Mouse (Mus musculus) midbrain, embryonic 10.5 days (tissue): ENCODE results near the gene Evi5l. TPM values are rescaled to one million over a fixed set of nuclear protein-coding genes. Genes with fewer than 3 reads are reported as not detected.

Experiments used
- DNase-seq: peaks from one replicate; pipeline ENCODE4 v3.0.0-alpha.2; 2017; ENCODE audit warnings: low spot score
- H3K27ac ChIP-seq: fragments of 300-500 bp; sonication (generic); replicated peaks from 2 replicates; pipeline ENCODE4 v1.5.1; 2016; ENCODE audit warnings: mild to moderate bottlenecking
- H3K27me3 ChIP-seq: fragments of 300-500 bp; sonication (generic); 2 replicates; pipeline ENCODE4 v1.6.1; 2016; ENCODE audit warnings: low read depth, mild to moderate bottlenecking; ENCODE audit not compliant: poor library complexity, severe bottlenecking
- H3K36me3 ChIP-seq: fragments of 300-500 bp; sonication (generic); 2 replicates; pipeline ENCODE4 v1.6.1; 2016; ENCODE audit warnings: mild to moderate bottlenecking, moderate library complexity
- H3K4me1 ChIP-seq: fragments of 300-500 bp; sonication (generic); 2 replicates; pipeline ENCODE4 v1.6.1; 2016
- H3K4me3 ChIP-seq: fragments of 300-500 bp; sonication (generic); 2 replicates; pipeline ENCODE4 v1.5.1; 2016; ENCODE audit warnings: mild to moderate bottlenecking, moderate library complexity
- H3K9me3 ChIP-seq: fragments of 300-500 bp; sonication (generic); replicated peaks from 2 replicates; pipeline ENCODE4 v1.6.1; 2016; ENCODE audit warnings: mild to moderate bottlenecking
- WGBS: fragments of 180-500 bp; shearing (Covaris S2); methylation state at CpG from one replicate; pipeline ENCODE4 v1.1.7; 2016; 5-methylcytosine and 5-hydroxymethylcytosine counted together
- polyA plus RNA-seq: library from polyadenylated mRNA; unstranded; fragments of >200 nt; fragmentation: Nextera tagmentation; extraction: Ambion mirVana; gene quantifications from 2 replicates; pipeline ENCODE4 v1.2.1, GENCODE M21; 2016

Gene Evi5l
- 24.9 and 38.1 TPM in 2 replicates for polyA plus RNA-seq

- WGBS, result 0% methylated on average over 51 of the region's 51 CpGs
- peaks cover 5% of the 10 kb centered on the region; the same call in 1 of the 2 replicates for H3K27me3 ChIP-seq
- H3K27ac ChIP-seq, result peak within 1 kb of the TSS; percentile 86
- H3K4me1 ChIP-seq, result peaks cover 11% of the 10 kb centered on the region
- no peaks in the 10 kb centered on the region for H3K36me3 ChIP-seq
- peak; percentile 96 for DNase-seq
- H3K4me3 ChIP-seq, result peak within 1 kb of the TSS; percentile 84
- no peaks in the 10 kb centered on the region for H3K9me3 ChIP-seq
Measured at GRCm38 (mm10) chr8:4165852-4166751, at the start of gene Evi5l. Gene Evi5l, plus strand, starts transcription at chr8:4166567.

DNA sequence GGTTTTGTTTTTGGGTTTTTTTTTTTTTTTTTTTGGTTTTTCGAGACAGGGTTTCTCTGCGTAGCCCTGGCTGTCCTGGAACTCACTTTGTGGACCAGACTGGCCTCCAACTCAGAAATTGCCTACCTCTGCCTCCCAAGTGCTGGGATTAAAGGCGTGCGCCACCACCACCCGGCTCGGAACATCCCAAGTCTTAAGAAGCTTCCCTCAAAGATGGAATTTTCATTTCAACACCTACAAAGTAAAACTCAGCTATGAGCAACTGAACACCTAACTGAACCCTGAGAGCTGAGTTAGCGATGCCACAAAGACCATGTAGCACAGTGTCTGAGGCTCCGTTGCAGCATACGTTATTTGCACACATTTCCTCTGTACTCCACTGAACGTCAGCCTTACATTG lies 32.6 kb upstream of the Evi5l start, which contains the start of gene Cd209g:
Cd209g (plus strand) TSS at position 301 of the 400 bp plus-strand sequence.
- no peaks in the 10 kb centered on the region for H3K4me1 ChIP-seq
- no peak within 1 kb of the TSS for H3K4me3 ChIP-seq
- DNase-seq, result no peak
- no peaks in the 10 kb centered on the region for H3K36me3 ChIP-seq
- 88% methylated on average over 10 of the region's 10 CpGs for WGBS
- H3K27me3 ChIP-seq, result no peaks in the 10 kb centered on the region
- no peak within 1 kb of the TSS for H3K27ac ChIP-seq
- no peaks in the 10 kb centered on the region for H3K9me3 ChIP-seq

GRCm38 (mm10) chr8:4139660-4140646 lies 26.4 kb upstream of the Evi5l start:
- Histone ChIP-seq H3K36me3 (no peaks in the 10 kb centered on the region), H3K4me3 (no peak overlapping the region), H3K4me1 (no peaks in the 10 kb centered on the region), H3K27ac (no peak overlapping the region), H3K9me3 (no peaks in the 10 kb centered on the region), H3K27me3 (peaks cover 6% of the 10 kb centered on the region)
- 11% methylated on average over 12 of the region's 12 CpGs for WGBS
- peak; percentile 74 for DNase-seq

GRCm38 (mm10) chr8:4141721-4142120 lies 24.6 kb upstream of the Evi5l start:
- Histone ChIP-seq H3K36me3 (no peaks in the 10 kb centered on the region), H3K9me3 (no peaks in the 10 kb centered on the region), H3K27me3 (peaks cover 6% of the 10 kb centered on the region), H3K4me1 (no peaks in the 10 kb centered on the region), H3K27ac (no peak overlapping the region), H3K4me3 (no peak overlapping the region)
- DNase-seq, result no peak
- WGBS, result 62% methylated on average over 3 of the region's 3 CpGs

GRCm38 (mm10) chr8:4147272-4147671 lies 19.1 kb upstream of the Evi5l start:
- no peaks in the 10 kb centered on the region for H3K36me3 ChIP-seq
- H3K9me3 ChIP-seq, result peaks cover 21% of the 10 kb centered on the region; the same call in 1 of the 2 replicates
- H3K4me3 ChIP-seq, result no peak overlapping the region
- DNase-seq, result no peak
- H3K27ac ChIP-seq, result no peak overlapping the region
- 43% methylated on average over 1 of the region's 1 CpGs for WGBS
- no peaks in the 10 kb centered on the region for H3K4me1 ChIP-seq
- no peaks in the 10 kb centered on the region for H3K27me3 ChIP-seq

- H3K4me3 ChIP-seq, result no peak overlapping the region
- H3K27ac ChIP-seq, result no peak overlapping the region
- H3K9me3 ChIP-seq, result peaks cover 16% of the 10 kb centered on the region; the same call in 1 of the 2 replicates
- H3K4me1 ChIP-seq, result no peaks in the 10 kb centered on the region
- DNase-seq, result no peak
- H3K36me3 ChIP-seq, result no peaks in the 10 kb centered on the region
- H3K27me3 ChIP-seq, result no peaks in the 10 kb centered on the region
Measured at GRCm38 (mm10) chr8:4154878-4155277, 11.5 kb upstream of the Evi5l start.

DNA sequence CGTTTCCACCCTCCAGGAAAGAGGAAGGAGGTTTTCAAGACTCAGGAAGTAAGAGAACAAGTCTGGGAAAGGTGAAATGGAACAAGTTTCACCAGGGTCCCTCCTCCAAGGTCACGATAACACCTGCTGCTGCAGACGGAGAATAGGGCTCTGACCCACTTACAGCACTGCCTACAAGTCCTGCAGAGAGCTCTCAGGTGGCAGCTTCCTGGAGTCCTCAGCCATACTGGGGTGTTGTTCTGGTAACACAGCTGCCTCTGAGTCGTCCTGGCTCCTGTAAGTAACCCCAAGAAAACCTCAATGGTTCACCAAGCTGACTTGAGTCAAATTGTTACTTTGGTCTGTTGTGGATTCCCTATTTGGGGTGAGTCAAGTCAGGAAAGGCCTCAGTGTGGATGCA lies 3.6 kb upstream of the Evi5l start:
- WGBS, result 74% methylated on average over 4 of the region's 4 CpGs

DNA sequence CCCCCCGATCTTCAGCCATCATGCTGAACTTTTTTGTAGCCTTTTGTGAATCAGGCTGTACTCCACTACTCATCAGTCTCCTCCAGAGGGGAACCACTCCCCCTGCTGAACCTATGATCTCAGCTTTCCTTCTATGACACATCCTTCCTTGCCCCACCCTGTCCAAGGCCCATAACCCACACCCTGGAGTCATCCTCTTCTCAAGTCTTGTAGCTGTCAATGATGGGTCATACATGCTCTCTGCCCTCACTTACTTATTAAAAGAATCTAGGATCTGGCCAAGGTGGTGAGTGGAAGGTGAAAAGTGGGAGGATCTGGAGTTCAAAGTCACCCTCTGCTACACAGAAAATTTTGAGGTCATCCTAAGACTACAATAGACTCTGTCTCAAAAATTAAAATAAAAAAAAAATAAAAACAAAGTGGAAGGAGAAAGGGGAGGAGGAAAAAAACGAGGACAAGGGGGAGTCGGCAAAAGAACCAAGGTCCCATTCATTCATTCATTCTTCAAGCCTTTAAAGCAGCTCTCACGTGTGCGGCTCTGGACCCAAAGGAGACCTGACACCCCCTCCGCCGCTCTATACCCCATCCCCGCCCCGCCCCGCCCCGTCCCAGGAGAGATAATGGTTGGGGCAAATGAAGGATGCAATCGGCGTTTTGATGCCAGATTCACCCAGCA lies 1.1 kb upstream of the Evi5l start:
- peak overlapping the region; percentile 84 for H3K4me3 ChIP-seq
- peaks cover 5% of the 10 kb centered on the region; the same call in 1 of the 2 replicates for H3K27me3 ChIP-seq
- no peaks in the 10 kb centered on the region for H3K9me3 ChIP-seq
- H3K36me3 ChIP-seq, result no peaks in the 10 kb centered on the region
- peaks cover 11% of the 10 kb centered on the region for H3K4me1 ChIP-seq
- peak overlapping the region; percentile 86 for H3K27ac ChIP-seq
- no peak for DNase-seq
- 7% methylated on average over 13 of the region's 13 CpGs for WGBS

More for the DNA sequence above, 3.6 kb upstream of the Evi5l start:
- H3K9me3 ChIP-seq, result no peaks in the 10 kb centered on the region
- H3K27ac ChIP-seq, result no peak overlapping the region
- DNase-seq, result no peak
- no peak overlapping the region for H3K4me3 ChIP-seq
- no peaks in the 10 kb centered on the region for H3K36me3 ChIP-seq
- H3K27me3 ChIP-seq, result peaks cover 4% of the 10 kb centered on the region; the same call in 1 of the 2 replicates
- peaks cover 11% of the 10 kb centered on the region for H3K4me1 ChIP-seq

DNA sequence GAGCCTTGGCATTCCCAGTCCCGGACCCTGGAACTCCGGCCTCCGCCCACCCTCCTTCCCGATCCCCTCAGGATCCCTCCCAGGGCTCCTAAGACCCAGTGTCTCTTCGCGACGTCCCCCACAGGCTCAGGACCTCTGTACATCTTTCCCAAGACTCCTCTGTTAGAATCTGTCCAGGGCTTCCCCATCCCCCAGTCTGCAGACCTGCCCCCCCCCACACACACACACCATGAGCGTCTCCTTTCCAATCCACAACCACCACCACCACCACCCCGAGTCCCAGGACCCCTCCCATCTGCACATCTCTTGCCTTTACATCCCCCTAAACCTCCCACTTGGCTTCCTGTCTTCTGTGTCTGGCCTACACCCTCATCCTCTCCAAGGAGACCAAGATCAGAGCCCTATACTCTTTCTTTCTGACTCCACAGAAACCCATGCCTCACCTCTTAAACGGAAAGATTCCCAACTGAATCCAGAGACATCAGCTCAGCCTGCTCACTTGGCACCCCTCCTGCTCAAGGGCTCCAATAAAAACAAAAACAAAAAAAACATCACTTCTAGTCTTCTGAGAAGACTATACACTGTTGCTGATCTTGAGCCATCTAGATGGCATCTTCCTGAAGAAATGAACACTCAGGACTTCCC lies 636 bp downstream of the Evi5l start:
- no peaks in the 10 kb centered on the region for H3K36me3 ChIP-seq
- no peaks in the 10 kb centered on the region for H3K9me3 ChIP-seq
- no peak for DNase-seq
- WGBS, result 12% methylated on average over 10 of the region's 10 CpGs
- H3K27me3 ChIP-seq, result peaks cover 5% of the 10 kb centered on the region; the same call in 1 of the 2 replicates
- H3K27ac ChIP-seq, result peak overlapping the region; percentile 84
- peaks cover 11% of the 10 kb centered on the region for H3K4me1 ChIP-seq
- H3K4me3 ChIP-seq, result peak overlapping the region; percentile 84

- Histone ChIP-seq H3K27ac (no peak overlapping the region), H3K27me3 (peaks cover 5% of the 10 kb centered on the region; the same call in 1 of the 2 replicates), H3K4me3 (0 out of 2 replicates have a peak overlapping the region, but pooled peaks have one; percentile 84), H3K9me3 (no peaks in the 10 kb centered on the region), H3K36me3 (no peaks in the 10 kb centered on the region), H3K4me1 (peaks cover 11% of the 10 kb centered on the region)
- DNase-seq, result no peak
- 85% methylated on average over 1 of the region's 1 CpGs for WGBS
Measured at GRCm38 (mm10) chr8:4167918-4168317, 1.6 kb downstream of the Evi5l start.

DNA sequence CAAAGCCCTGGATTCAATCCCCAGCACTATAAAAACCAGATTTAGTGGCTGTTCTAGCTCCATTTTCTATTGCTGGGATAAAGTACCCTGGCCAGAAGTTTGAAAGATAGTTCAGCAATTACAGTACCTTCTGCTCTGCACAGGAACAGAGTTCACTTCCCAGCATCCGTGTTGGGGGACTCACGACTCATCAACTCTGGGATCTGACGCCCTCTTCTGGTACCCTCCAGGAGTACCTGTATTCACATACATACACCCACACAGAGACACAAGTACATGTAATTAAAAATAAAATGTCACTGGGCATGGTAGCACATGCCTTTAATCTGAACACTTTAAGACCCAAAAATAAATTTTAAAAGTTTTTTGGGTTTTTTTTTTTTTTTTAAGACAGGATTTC lies 6.1 kb downstream of the Evi5l start:
- Histone ChIP-seq H3K4me3 (no peak overlapping the region), H3K27ac (no peak overlapping the region), H3K27me3 (peaks cover 4% of the 10 kb centered on the region; the same call in 1 of the 2 replicates), H3K36me3 (no peaks in the 10 kb centered on the region), H3K4me1 (no peaks in the 10 kb centered on the region; the same call in 1 of the 2 replicates), H3K9me3 (no peaks in the 10 kb centered on the region)
- DNase-seq, result no peak
- WGBS, result 71% methylated on average over 3 of the region's 3 CpGs
